Mouse (Mus musculus) heart, embryonic 10.5 days (tissue): ENCODE results near the gene Zc3h7b. TPM values are rescaled to one million over a fixed set of nuclear protein-coding genes. Genes with fewer than 3 reads are reported as not detected.
A peak's percentile ranks its signal among the peaks of the same experiment; 100 is the strongest.

Experiments
- DNase-seq: peaks from one replicate; pipeline ENCODE4 v3.0.0-alpha.2; 2017; ENCODE audit warnings: low spot score
- H3K27ac ChIP-seq: fragments of 300-500 bp; sonication (generic); 2 replicates; pipeline ENCODE4 v1.5.1; 2016; ENCODE audit warnings: mild to moderate bottlenecking
- H3K27me3 ChIP-seq: fragments of 300-500 bp; sonication (generic); 2 replicates; pipeline ENCODE4 v1.6.1; 2016; ENCODE audit warnings: mild to moderate bottlenecking; ENCODE audit not compliant: poor library complexity, insufficient read depth, severe bottlenecking
- H3K36me3 ChIP-seq: fragments of 300-500 bp; sonication (generic); 2 replicates; pipeline ENCODE4 v1.6.1; 2016; ENCODE audit warnings: mild to moderate bottlenecking, moderate library complexity
- H3K4me1 ChIP-seq: fragments of 300-500 bp; sonication (generic); 2 replicates; pipeline ENCODE4 v1.6.1; 2016; ENCODE audit warnings: mild to moderate bottlenecking
- H3K4me3 ChIP-seq: fragments of 300-500 bp; sonication (generic); 2 replicates; pipeline ENCODE4 v1.5.1; 2016; ENCODE audit warnings: mild to moderate bottlenecking, moderate library complexity
- H3K9me3 ChIP-seq: fragments of 300-500 bp; sonication (generic); 2 replicates; pipeline ENCODE4 v1.6.1; 2016; ENCODE audit warnings: mild to moderate bottlenecking, moderate library complexity
- WGBS: fragments of 180-500 bp; shearing (Covaris S2); methylation state at CpG from one replicate; pipeline ENCODE4 v1.1.7; 2016; 5-methylcytosine and 5-hydroxymethylcytosine counted together
- polyA plus RNA-seq: library from polyadenylated mRNA; unstranded; fragments of >200 nt; fragmentation: Nextera tagmentation; extraction: Ambion mirVana; gene quantifications from 2 replicates; pipeline ENCODE4 v1.2.1, GENCODE M21; 2016

Zc3h7b gene
- polyA plus RNA-seq, 1 experiment from 2014 or later, result 34.2 TPM

DNA sequence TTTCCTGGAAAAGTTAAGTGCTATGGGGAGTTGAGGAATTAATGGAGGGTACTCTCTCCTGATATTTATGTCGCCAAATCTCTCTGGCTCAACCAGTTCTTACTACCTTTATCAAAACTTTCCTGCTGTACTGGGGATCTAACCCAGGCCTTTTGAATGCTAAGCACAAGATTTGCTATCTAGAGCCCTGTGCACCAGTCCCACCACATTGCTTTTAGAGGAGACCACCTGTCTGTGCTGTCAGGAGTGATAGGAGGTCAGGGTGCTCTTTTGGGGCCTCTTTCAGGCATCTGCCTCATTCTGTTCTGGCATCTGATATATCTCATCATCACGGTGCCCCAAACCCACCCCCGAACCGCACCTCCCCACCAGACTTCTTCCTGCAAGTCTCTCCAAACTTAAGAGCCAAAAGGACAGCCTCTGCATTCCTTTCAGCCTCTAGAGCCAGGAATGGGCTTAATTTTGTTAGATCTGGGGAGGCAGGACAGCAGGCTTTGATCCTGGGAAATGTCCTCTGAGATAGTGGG is 58.6 kb downstream of the Zc3h7b start:
- H3K36me3 ChIP-seq, result no peaks in the 10 kb centered on the region
- H3K4me3 ChIP-seq, result peak overlapping the region; percentile 46; the same call in 1 of the 2 replicates
- 0 out of 2 replicates have a peak overlapping the region, but pooled peaks have one; percentile 69 for H3K27ac ChIP-seq
- DNase-seq, result no peak
- H3K9me3 ChIP-seq, result no peaks in the 10 kb centered on the region
- 48% methylated on average over 4 of the region's 4 CpGs for WGBS
- H3K4me1 ChIP-seq, result peaks cover 49% of the 10 kb centered on the region
- peaks cover 9% of the 10 kb centered on the region for H3K27me3 ChIP-seq

DNA sequence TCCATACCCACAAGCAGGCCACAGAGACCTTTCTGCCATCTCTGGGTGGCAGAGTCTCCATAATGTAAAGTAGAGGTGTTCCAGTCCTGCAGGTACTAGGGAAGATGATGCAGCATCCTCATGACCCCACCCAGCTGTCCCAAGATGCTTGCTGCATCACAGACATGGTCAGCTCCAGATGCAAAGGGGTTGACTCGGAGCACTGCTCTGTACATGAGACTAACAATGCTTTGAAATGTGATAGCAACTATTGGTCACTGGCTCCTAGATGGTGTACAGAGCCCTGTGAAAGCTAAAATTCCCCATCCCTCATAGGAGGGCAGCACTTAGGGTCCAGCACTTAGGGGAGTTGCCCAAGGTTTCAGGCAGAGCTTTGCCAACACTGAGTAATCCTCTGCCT is 59.3 kb downstream of the Zc3h7b start:
- Histone ChIP-seq H3K4me3 (no peak overlapping the region), H3K36me3 (no peaks in the 10 kb centered on the region), H3K4me1 (peaks cover 49% of the 10 kb centered on the region), H3K9me3 (no peaks in the 10 kb centered on the region), H3K27ac (no peak overlapping the region), H3K27me3 (peaks cover 9% of the 10 kb centered on the region)
- 53% methylated on average over 1 of the region's 1 CpGs for WGBS
- no peak for DNase-seq

DNA sequence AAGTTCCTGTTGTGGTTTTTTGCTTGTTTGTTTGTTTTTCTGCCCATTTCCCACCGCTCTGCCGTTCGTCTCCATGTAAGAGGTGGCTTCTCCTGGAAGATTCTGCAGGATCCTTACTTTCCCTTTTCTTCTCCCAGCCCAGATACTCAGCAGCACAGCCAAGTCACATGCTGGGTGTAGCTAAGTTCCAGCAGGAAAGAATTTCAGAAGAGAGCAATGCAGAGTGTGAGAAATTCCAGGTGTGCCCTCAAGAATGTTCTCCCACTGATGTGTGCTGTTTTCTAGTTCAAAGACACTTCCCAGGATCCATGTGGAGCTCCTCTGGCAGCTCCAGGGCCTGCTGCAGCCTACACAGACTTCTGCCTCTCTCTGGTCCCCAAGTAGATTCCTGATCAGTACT is 60.0 kb downstream of the Zc3h7b start:
- H3K9me3 ChIP-seq, result no peaks in the 10 kb centered on the region
- H3K36me3 ChIP-seq, result no peaks in the 10 kb centered on the region
- WGBS, result 79% methylated on average over 3 of the region's 3 CpGs
- H3K27me3 ChIP-seq, result peaks cover 9% of the 10 kb centered on the region
- H3K4me3 ChIP-seq, result no peak overlapping the region
- H3K4me1 ChIP-seq, result peaks cover 52% of the 10 kb centered on the region
- no peak overlapping the region; the same call in 1 of the 2 replicates for H3K27ac ChIP-seq
- no peak for DNase-seq

DNA sequence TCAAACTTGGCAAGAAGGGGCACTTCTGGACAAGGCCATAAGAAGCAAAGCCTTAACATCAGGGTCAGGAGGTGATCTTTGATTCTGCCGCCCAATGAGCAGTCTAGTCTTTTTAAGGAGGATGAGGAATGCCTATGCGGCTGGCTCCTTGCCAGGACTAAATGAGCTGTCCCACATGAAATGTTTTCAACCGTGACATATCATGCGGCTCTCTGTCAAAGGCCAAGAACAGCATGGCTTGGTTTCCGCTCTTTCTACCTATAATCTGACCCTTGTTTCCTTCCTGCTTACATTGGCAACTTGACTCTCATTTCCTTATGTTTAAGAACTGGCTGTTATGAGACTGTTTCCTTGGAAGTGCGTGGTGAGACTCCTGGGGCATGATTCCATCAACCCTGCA is 60.8 kb downstream of the Zc3h7b start:
- whole genome bisulfite sequencing, result 59% methylated on average over 6 of the region's 6 CpGs
- Histone ChIP-seq H3K4me1 (peaks cover 57% of the 10 kb centered on the region), H3K9me3 (no peaks in the 10 kb centered on the region), H3K4me3 (no peak overlapping the region), H3K27me3 (peaks cover 9% of the 10 kb centered on the region), H3K36me3 (no peaks in the 10 kb centered on the region), H3K27ac (no peak overlapping the region)
- DNase-seq, result no peak

DNA sequence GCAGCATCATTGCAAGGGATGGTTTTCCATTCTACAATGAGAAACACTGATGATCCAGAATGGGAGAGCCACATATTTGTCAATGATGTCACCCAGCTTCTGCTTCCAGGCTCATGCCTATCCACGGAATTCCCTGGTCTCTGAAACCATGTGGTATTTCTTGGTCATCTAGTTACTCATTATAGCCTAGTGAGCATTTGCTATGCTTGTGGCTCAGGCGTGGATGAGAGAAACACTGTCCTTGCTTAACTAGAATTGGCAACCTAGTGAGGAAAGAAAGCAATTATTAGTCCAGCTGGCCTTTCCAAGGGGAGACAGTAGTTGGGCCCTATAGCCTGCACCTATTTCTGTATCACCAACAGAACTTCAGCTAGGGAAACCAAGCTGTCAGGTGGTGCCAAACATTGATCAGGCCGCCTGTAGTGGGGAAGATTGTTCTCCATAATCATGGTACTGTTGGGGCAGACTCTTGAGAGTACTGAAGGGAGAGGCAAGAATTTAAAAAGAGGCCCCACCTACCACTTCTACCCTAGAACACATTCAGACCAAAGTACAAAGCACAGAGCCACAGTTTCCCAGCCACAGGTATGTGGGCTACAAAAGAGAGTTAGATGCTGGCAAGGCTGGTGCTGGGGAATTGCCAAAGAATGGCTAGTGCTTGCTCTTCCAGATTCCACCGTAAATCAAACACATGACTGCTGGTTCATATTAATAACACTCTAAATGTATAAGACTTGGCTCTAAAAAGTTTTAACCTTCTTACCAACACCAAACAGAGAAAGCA is 62.0 kb downstream of the Zc3h7b start:
- peaks cover 9% of the 10 kb centered on the region for H3K27me3 ChIP-seq
- 76% methylated on average over 4 of the region's 4 CpGs for WGBS
- H3K4me3 ChIP-seq, result no peak overlapping the region
- DNase-seq, result no peak
- 0 out of 2 replicates have a peak, but pooled peaks cover 3% of the 10 kb centered on the region for H3K36me3 ChIP-seq
- peaks cover 59% of the 10 kb centered on the region for H3K4me1 ChIP-seq
- no peaks in the 10 kb centered on the region for H3K9me3 ChIP-seq
- no peak overlapping the region for H3K27ac ChIP-seq

DNA sequence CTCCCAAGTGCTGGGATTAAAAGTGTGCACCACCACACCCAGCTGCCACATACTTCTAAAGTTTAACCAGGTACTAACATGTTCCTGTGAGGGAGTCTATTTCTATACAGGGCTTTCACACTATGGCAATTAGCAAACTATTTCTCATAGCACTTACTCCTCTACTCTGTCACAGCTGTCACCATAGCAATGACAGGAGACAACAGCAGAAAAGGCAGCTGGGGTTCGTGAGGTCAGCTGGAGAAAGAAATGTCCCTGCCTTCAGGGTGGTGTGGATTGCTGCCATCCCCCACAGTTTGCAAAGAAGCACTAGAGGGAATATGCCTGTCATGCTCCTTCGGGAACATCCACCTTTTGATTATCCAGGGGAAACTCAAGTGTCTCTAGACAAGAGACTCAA is 63.9 kb downstream of the Zc3h7b start:
- Histone ChIP-seq H3K36me3 (0 out of 2 replicates have a peak, but pooled peaks cover 3% of the 10 kb centered on the region), H3K4me1 (peaks cover 56% of the 10 kb centered on the region), H3K27ac (no peak overlapping the region), H3K4me3 (no peak overlapping the region), H3K9me3 (no peaks in the 10 kb centered on the region), H3K27me3 (peaks cover 4% of the 10 kb centered on the region)
- DNase-seq, result no peak
- WGBS, result 71% methylated on average over 2 of the region's 2 CpGs

DNA sequence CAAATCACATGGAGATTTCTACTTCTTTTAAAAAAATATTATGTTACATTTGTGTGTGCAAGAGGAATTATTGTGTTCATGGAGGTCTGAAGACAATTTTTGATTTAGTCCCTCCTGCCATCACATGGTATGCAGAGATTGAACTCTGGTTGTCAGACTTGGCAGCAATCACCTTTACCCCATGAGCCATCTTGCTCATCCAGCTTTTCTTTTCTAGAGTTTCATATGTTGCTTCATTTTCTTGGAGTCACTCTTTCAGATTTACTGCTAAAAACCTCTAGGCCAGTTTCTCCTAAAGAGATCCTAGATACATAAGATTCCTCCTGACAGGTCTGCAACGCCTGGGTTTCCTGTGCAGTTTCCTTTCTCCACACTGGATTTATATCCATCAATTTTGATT is 64.7 kb downstream of the Zc3h7b start:
- H3K27ac ChIP-seq, result peak overlapping the region; percentile 93
- H3K9me3 ChIP-seq, result no peaks in the 10 kb centered on the region
- H3K27me3 ChIP-seq, result no peaks in the 10 kb centered on the region
- 48% methylated on average over 1 of the region's 1 CpGs for WGBS
- H3K36me3 ChIP-seq, result 0 out of 2 replicates have a peak, but pooled peaks cover 3% of the 10 kb centered on the region
- peak overlapping the region; percentile 89; the same call in 1 of the 2 replicates for H3K4me3 ChIP-seq
- no peak for DNase-seq
- peaks cover 50% of the 10 kb centered on the region for H3K4me1 ChIP-seq

DNA sequence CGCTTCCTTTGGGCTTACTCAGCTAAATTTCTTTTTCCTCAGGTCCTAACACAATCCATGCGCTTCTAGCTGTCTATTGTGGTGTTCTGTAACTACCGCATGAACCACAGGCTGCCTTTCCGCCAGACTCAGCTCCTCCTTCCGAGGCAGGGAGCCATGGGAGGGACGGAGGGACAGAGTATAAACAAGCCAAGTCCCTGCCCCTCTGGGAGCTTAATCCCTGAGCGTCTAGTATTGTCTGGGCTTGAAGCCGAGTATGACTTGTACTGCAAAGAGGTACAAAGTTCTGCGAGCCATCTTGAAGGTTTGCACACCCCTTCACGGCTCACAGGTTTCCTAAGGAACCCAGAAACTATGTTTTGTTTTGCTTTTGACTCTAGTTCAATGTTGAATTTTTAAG is 65.3 kb downstream of the Zc3h7b start:
- peaks cover 44% of the 10 kb centered on the region for H3K4me1 ChIP-seq
- peak overlapping the region; percentile 93 for H3K27ac ChIP-seq
- WGBS, result 0% methylated on average over 10 of the region's 10 CpGs
- H3K4me3 ChIP-seq, result peak overlapping the region; percentile 89
- no peaks in the 10 kb centered on the region for H3K27me3 ChIP-seq
- DNase-seq, result peak; percentile 81
- H3K9me3 ChIP-seq, result no peaks in the 10 kb centered on the region
- H3K36me3 ChIP-seq, result peaks cover 7% of the 10 kb centered on the region

DNA sequence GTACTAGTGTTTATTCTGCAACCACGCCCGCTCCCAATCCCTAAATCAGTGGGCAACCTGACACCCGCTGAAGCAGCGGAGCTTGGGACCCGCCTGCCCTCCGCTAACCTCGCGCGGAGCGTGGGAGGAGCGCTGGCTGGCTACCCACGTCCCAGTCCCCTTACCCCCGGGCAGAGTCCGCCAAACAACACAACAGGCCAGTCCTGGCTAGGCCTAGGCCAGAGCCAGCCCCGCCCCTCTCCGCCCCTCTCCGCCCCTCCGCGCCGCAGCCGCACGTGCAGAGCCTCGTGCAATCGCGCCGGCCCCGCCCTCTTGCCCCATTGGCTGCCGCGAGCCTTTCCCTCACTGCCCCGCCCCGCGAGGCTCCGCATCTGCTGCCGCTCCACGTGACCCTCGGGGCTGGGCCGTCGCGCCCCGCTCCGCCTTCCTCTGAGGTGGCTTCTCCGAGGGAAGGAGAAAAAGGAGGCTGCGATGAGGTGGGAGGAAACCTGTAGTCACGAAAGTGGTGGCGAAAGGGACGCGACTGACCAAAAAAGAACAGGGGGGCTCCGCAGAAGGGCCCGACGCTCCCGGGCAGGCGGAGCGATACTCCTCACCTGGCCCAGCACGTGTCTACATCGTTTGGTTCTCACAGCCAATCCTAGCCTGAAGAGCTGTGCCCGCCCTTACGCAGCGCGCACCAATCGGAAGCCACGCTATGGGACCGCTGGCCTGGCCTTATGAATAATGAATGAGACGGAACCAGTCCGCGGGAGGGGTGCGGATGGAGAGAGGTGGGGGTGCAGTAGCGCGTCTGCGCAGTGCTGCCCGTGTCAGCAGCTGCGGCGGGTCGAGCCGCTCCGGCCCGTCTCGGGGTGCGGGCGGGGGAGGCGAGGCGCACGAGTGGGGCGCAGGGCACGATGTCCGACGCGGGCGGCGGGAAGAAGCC is 66.1 kb downstream of the Zc3h7b start:
- H3K9me3 ChIP-seq, result no peaks in the 10 kb centered on the region
- peaks cover 38% of the 10 kb centered on the region for H3K4me1 ChIP-seq
- peak; percentile 99 for DNase-seq
- peak overlapping the region; percentile 93 for H3K27ac ChIP-seq
- H3K36me3 ChIP-seq, result peaks cover 15% of the 10 kb centered on the region
- no peaks in the 10 kb centered on the region for H3K27me3 ChIP-seq
- under 1% methylated on average over 87 of the region's 89 CpGs for WGBS
- H3K4me3 ChIP-seq, result peak overlapping the region; percentile 89

DNA sequence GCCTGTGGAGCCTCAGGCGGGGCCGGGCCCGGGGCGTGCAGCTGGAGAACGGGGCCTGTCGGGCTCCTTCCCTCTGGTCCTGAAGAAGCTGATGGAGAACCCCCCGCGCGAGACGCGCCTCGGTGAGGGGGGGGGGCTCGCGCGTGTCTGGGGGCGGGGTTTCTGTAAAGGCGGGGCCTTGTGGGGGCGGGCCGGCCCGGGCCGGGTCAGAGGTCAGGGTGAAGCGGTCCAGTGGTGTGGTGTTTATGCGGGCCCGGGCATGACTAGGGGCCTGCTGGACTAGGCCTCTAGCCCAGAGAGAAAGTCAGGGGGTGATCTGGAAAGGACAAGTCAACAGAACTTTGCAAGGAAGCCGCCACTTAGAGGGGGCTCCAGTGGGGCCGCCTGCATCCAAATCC is 66.7 kb downstream of the Zc3h7b start:
- peaks cover 33% of the 10 kb centered on the region for H3K4me1 ChIP-seq
- 1% methylated on average over 20 of the region's 26 CpGs for WGBS
- H3K9me3 ChIP-seq, result no peaks in the 10 kb centered on the region
- H3K27me3 ChIP-seq, result no peaks in the 10 kb centered on the region
- DNase-seq, result peak; percentile 92
- H3K36me3 ChIP-seq, result peaks cover 21% of the 10 kb centered on the region
- peak overlapping the region; percentile 93 for H3K27ac ChIP-seq
- peak overlapping the region; percentile 89 for H3K4me3 ChIP-seq

DNA sequence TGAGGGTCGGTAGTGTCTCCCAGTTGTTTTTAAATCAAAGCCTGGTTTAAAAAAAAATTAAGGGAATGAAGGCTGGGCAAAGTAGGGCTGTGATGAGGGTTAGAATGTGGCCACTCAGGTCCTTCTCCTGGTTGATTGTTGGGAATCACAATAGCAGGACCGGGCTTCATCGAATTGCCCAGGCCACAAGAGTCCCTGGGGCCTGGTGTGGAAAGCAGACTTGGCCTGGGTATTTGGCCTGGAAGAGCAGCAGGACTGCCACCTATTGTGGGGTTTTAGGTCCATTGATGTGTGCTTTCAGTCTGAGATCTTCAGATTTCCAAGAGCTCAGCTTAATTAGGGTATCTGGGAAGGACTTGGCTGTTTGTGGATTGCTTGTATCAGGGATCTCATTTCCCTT is 67.4 kb downstream of the Zc3h7b start:
- no peak for DNase-seq
- peak overlapping the region; percentile 89 for H3K4me3 ChIP-seq

DNA sequence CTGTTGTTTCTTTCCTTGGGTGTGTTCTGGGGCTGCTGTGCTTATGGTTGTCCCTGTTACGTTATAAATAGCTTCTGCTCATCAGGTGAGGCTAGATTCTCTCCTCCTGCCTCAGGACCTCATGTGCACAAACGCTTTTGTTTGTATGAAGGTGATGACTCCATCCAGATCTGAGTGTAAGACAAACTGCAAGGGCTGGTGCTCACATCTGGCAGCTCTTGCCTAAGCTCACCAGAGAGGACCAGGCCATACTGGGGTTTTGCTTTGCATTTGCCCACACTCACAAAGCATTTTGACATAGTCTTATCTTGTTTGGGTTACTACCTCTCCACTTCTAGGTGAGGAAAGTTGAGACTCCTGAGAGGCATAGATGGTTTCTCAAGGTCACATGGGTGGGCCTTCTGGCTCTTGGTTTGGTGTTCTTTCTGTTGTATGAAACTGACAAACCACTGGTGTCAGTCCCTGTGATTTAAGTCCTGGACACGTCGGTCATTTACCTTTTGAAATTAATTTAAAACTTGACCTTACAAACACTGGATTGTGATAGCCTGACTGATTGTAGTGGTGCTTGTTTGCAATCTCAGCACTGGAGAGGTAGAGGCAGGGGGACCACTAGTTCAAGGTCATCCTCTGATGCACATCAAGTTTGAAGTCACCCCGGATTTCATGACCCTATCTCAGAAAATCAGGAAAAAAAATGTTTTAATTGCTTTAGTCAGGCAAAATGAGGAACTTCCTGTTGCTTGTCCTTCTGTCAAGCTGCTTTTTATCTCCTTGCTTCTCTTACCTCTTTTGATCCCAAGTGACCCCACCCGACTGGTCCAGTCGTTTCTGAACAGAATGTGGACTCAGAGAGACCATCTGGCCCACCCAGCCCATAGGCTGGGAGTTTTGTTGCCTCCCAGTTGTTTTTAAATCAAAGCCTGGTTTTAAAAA is 68.1 kb downstream of the Zc3h7b start:
- Histone ChIP-seq H3K27me3 (no peaks in the 10 kb centered on the region), H3K36me3 (peaks cover 34% of the 10 kb centered on the region), H3K27ac (no peak overlapping the region), H3K4me1 (peaks cover 31% of the 10 kb centered on the region), H3K9me3 (no peaks in the 10 kb centered on the region), H3K4me3 (peak overlapping the region; percentile 89; the same call in 1 of the 2 replicates)
- 70% methylated on average over 7 of the region's 7 CpGs for WGBS
- no peak for DNase-seq

More for the DNA sequence above, 67.4 kb downstream of the Zc3h7b start:
- Histone ChIP-seq H3K9me3 (no peaks in the 10 kb centered on the region), H3K36me3 (peaks cover 27% of the 10 kb centered on the region), H3K27ac (peak overlapping the region; percentile 93), H3K4me1 (peaks cover 31% of the 10 kb centered on the region), H3K27me3 (no peaks in the 10 kb centered on the region)
- WGBS, result 50% methylated on average over 3 of the region's 3 CpGs
